Mouse (Mus musculus): ENCODE data around the gene Zfhx3.

Zfhx3 gene

DNA sequence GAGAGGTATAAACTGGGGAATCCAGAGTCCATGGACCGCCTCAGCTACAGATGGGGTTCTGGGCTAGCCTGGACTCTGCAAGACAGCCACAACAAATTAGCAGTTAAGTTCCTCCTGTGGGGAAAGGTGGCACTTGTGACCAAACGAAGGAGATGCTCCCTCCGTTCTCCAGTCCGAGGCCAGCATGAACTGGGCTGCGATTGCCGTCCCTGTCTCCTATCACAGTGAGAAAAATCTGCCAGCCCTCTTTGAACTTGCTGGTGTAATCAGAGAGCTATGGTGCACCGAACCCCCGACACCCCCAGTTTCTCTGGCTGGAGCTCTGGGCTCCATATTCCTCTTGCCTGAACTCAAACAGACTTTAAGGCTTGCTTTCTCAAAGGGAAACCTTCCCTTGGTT is 945.4 kb downstream of the Zfhx3 start:
- no peak for DNase-seq (ENCODE audit: low spot score in 2 of 2)

DNA sequence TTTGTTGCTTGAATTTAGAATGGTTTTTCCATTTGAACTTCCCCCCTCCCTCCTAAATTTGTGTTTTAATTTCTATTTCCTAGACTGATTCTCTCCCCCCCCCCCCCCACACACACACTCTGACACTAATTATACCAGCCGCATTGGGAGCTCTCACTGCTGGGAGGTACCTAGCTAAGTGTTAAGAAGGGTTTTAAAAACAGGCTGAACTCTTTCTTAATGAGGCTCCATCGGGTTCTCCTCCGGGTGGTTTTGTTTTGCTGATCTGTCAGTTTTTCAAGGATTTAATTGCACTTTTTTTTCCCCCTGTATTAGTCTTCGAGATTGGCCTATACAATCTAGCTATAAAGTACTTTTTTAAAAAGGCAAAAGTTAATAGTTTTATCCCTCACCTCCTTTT is 946.5 kb downstream of the Zfhx3 start:
- DNase-seq (ENCODE audit: low spot score in 2 of 2), result no peak

- DNase-seq (ENCODE audit: low spot score in 2 of 2), result no peak
Measured at GRCm38 (mm10) chr8:108889406-108889805, 947.0 kb downstream of the Zfhx3 start.

GRCm38 (mm10) chr8:108894287-108894686 is 951.8 kb downstream of the Zfhx3 start:
- no peak for DNase-seq (ENCODE audit: low spot score in 2 of 2)

DNA sequence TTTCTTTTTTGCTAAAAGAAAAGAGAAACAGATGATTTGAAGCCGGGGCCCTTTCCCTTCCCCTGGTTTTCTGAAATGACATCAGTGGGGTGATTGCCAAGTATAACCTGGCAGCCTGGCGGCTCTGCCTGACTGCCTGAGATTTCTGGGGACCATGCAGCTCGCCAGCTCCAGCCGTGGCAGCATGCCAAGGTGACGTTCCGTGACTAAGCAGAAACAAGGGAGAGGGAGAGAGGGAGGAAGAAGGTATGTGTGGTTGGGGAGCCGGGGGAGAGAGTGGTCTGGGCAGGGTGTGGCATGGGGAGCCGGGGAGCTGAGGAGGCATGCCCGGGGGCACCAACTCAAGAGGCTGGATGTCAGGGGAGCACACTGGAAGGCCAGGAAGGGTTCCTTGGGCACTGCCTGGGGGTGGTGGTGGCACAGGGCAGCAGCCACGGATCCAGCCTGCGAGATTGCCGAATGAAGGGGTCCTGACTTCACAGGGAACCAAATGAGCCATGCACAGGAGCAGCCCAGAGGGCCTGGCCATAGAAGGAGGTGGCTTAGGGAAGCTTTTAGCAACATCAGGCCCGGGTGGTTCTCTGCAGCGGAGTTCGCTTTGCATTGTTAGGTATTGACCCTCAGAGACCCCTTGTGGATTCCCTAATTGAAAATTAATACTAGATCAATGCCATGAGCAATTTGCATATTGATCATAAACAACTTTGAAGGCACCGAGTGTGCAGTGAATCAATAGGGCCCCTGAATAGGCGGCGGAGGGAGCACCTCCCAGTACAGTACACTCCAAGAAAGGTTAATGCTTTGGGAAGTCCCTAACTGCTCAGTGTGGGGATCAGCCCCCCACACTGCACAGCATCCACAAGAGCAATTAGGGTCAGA is 954.3 kb downstream of the Zfhx3 start:
- peak; percentile 70 to 71 for DNase-seq (ENCODE audit: low spot score in 2 of 2)

- DNase-seq (ENCODE audit: low spot score in 2 of 2), result no peak
Measured at GRCm38 (mm10) chr8:108897347-108898100, 955.1 kb downstream of the Zfhx3 start.

GRCm38 (mm10) chr8:108899251-108899771 is 956.9 kb downstream of the Zfhx3 start:
- no peak for DNase-seq (ENCODE audit: low spot score in 2 of 2)

- DNase-seq (ENCODE audit: low spot score in 2 of 2), result no peak
Measured at GRCm38 (mm10) chr8:108900541-108900940, 958.1 kb downstream of the Zfhx3 start.

- DNase-seq (ENCODE audit: low spot score in 2 of 2), result no peak
Measured at GRCm38 (mm10) chr8:108901208-108901607, 958.8 kb downstream of the Zfhx3 start.

DNA sequence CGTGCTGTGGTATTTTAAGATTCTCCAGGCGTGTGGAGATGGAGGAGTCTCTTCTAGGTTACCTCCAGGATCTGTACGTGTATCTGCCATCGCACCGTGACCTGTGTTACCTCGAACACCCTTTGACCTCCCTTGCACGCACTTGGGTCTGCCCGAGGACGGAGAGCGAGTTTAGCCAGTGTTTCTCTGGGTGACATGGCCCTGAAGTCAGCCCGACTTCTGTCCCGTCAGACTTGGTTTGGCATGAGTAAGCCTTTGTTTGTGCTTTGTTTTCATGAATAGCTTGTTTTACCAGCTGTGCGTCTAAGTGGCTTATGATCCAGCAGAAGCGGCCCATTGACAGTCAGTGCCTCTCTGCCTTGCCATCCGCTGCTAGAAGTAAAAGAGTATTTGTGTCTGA is 961.1 kb downstream of the Zfhx3 start:
- DNase-seq (ENCODE audit: low spot score in 2 of 2), result no peak

GRCm38 (mm10) chr8:108904288-108904971 is 962.0 kb downstream of the Zfhx3 start:
- DNase-seq (ENCODE audit: low spot score in 2 of 2), result no peak

- DNase-seq (ENCODE audit: low spot score in 2 of 2), result no peak
Measured at GRCm38 (mm10) chr8:108908066-108908465, 965.6 kb downstream of the Zfhx3 start.

GRCm38 (mm10) chr8:108908540-108908939 is 966.1 kb downstream of the Zfhx3 start:
- DNase-seq (ENCODE audit: low spot score in 2 of 2), result no peak

- no peak for DNase-seq (ENCODE audit: low spot score in 2 of 2)
Measured at GRCm38 (mm10) chr8:108909035-108909434, 966.6 kb downstream of the Zfhx3 start.

GRCm38 (mm10) chr8:108909455-108909854 is 967.0 kb downstream of the Zfhx3 start:
- no peak for DNase-seq (ENCODE audit: low spot score in 2 of 2)

DNA sequence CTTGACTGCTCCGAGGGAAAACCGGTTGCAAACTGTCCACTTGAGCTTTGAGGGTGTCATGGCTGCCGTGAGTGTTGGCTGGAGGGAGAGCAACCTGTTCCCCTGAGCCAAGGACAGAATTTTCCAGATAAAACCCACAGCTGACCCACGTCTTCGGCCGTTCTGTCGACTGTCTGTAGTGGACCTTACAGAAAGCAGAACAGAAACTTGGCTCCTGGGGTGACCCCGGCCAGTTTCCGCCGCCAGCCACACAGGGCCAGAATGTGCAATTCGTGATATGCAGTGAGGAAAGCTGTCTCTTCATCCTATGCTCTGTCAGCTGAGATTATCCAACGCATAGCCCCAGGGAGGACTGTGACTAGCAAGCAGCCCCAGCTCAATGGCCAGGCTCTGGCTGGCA is 968.4 kb downstream of the Zfhx3 start:
- DNase-seq (ENCODE audit: low spot score in 2 of 2), result no peak

DNA sequence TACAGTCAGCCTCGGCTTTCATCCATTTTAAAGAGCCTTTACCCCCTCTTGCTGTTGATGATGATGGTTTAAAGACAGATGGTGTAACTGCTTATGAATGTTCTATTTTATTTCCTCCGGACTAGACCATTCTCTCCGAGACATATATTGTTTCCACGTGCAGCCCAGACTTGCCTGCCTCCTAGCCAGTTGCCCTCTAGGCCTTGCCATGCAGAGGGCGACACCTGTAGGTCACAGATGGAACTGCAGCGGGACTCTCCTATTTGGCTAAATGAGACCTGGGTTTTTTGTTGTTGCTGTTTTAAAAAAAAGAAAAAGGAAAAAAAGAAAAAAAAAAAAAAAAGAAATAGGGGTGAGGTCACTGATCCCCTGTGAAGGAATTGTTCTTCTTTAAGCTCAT is 969.1 kb downstream of the Zfhx3 start:
- DNase-seq (ENCODE audit: low spot score in 2 of 2), result peak; percentile 87 to 90

- no peak for DNase-seq (ENCODE audit: low spot score in 2 of 2)
Measured at GRCm38 (mm10) chr8:108912998-108913397, 970.6 kb downstream of the Zfhx3 start.

DNA sequence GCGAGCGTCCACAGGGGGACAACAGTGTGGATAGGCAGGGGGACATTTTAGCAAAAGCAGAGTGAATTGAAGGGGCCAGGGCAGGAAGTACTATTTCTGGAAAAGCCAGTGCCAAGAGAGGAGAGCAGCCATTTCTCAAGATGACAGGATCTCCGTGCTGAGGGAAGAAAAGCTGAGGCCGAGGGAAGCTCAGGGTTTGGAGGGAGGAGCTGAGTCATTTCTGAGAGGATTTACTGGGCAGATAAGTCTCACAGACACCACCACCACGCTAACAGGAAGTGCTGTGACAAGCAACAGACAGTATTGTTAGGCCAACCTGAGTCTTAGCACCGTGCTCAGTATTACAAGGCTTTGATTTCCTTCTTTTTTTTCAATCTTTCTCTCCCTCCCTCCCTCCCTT is 973.0 kb downstream of the Zfhx3 start:
- DNase-seq (ENCODE audit: low spot score in 2 of 2), result no peak

GRCm38 (mm10) chr8:108915876-108916275 is 973.4 kb downstream of the Zfhx3 start:
- DNase-seq (ENCODE audit: low spot score in 2 of 2), result no peak

GRCm38 (mm10) chr8:108920151-108920550 is 977.7 kb downstream of the Zfhx3 start:
- no peak for DNase-seq (ENCODE audit: low spot score in 2 of 2)

DNA sequence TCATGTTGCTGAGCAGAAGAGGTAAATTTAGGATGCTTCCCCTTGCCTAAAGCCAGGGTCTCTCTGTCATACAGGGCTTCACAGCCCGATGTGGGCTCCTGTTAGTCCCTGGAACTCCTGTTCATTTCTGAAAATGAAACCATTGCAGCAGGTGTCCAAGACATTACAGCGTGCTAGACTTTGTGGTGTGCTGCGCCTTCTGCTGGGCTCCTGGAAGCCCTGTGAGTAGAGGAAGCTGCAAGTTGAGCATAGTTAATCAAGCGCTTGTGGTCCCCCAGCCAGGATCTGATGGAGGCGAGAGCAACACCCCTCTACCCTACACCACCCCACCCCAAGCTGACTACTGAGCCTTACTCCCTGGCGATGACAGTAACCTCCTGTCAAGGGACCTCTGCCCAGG is 980.7 kb downstream of the Zfhx3 start:
- DNase-seq (ENCODE audit: low spot score in 2 of 2), result no peak

All from frontal cortex, postnatal 36 days (tissue).